In genomic region chr9:64272611-64273010, GRCm38 (mm10) we compare ENCODE assay signal across 9 mouse cellular contexts. TPM values are rescaled to one million over a fixed set of nuclear protein-coding genes. Genes with fewer than 3 reads are reported as not detected.
DNase-seq lines count a peak whose midpoint lies in the region; ATAC-seq lines count a peak whose summit lies in the region.
"Had no signal": no experiment of that assay in that cellular context is flagged by ENCODE, and none has a peak within 500 bp of the region (broad histone marks: within the 10 kb centered on the region; RNA-seq: fewer than 3 reads in every experiment).

No protein-coding gene starts in this region.

- H3K9me3 ChIP-seq in forebrain, embryonic 14.5 days (replicated peaks; ENCODE audit: control insufficient read depth, low read length): no peaks in the 10 kb centered on the region
- H3K9me3 ChIP-seq in forebrain, embryonic 16.5 days (ENCODE audit: control insufficient read depth, low read length): no peaks in the 10 kb centered on the region
- no peaks in the 10 kb centered on the region for H3K9me3 ChIP-seq in embryonic facial prominence, embryonic 10.5 days
- H3K9me3 ChIP-seq: stomach, embryonic 15.5 days had no signal

- no peak overlapping the region for H3K9ac ChIP-seq in forebrain, embryonic 14.5 days (ENCODE audit: low read length)
- H3K9ac ChIP-seq in forebrain, embryonic 16.5 days (replicated peaks; ENCODE audit: low read depth, low read length): no peak overlapping the region
- H3K9ac ChIP-seq: stomach, embryonic 15.5 days had no signal

- 47% methylated on average over 7 of the region's 7 CpGs for WGBS in forebrain, embryonic 14.5 days
- WGBS in forebrain, embryonic 16.5 days: 49% methylated on average over 7 of the region's 7 CpGs
- WGBS in embryonic facial prominence, embryonic 10.5 days: 46% methylated on average over 7 of the region's 7 CpGs

- DNase-seq in forebrain, embryonic 14.5 days (ENCODE audit: low spot score): peak; percentile 50
- DNase-seq in urinary bladder, postnatal 14 days (ENCODE audit: low spot score): peak; percentile 33
- DNase-seq in urinary bladder, postnatal 4 days (ENCODE audit: low spot score in 2 of 2): no peak
- DNase-seq in embryonic facial prominence, embryonic 10.5 days (ENCODE audit: low spot score): peak; percentile 60
- DNase-seq in kidney, postnatal 4 days: peak; percentile 76 to 79
- DNase-seq in lung, postnatal 14 days: peak; percentile 61
- DNase-seq in splenic B cell, adult 2 months (ENCODE audit: low read depth, low spot score): peak; percentile 77

- no peak overlapping the region for H3K4me2 ChIP-seq in forebrain, embryonic 14.5 days (ENCODE audit: low read length)
- no peak overlapping the region for H3K4me2 ChIP-seq in forebrain, embryonic 16.5 days (ENCODE audit: low read length)
- H3K4me2 ChIP-seq: stomach, embryonic 15.5 days had no signal

- no peaks in the 10 kb centered on the region for H3K27me3 ChIP-seq in forebrain, embryonic 14.5 days (replicated peaks; ENCODE audit: control insufficient read depth, insufficient read depth, low read length)
- no peaks in the 10 kb centered on the region for H3K27me3 ChIP-seq in forebrain, embryonic 16.5 days (replicated peaks; ENCODE audit: control insufficient read depth, insufficient read depth, low read length)
- H3K27me3 ChIP-seq in embryonic facial prominence, embryonic 10.5 days (replicated peaks; ENCODE audit: low read depth, poor library complexity, severe bottlenecking): no peaks in the 10 kb centered on the region
- H3K27me3 ChIP-seq in splenic B cell, adult 2 months (ENCODE audit: control insufficient read depth, insufficient read depth, low read length, poor library complexity, severe bottlenecking): no peaks in the 10 kb centered on the region
- H3K27me3 ChIP-seq: stomach, embryonic 15.5 days had no signal

- H3K4me1 ChIP-seq in forebrain, embryonic 14.5 days (ENCODE audit: control insufficient read depth, insufficient read depth, low read length): no peaks in the 10 kb centered on the region
- H3K4me1 ChIP-seq in forebrain, embryonic 16.5 days (replicated peaks; ENCODE audit: control insufficient read depth, insufficient read depth, low read length): no peaks in the 10 kb centered on the region
- no peaks in the 10 kb centered on the region for H3K4me1 ChIP-seq in embryonic facial prominence, embryonic 10.5 days
- H3K4me1 ChIP-seq: stomach, embryonic 15.5 days had no signal

- no peak for ATAC-seq in forebrain, embryonic 14.5 days
- no peak for ATAC-seq in forebrain, embryonic 16.5 days

- H3K4me3 ChIP-seq in forebrain, embryonic 14.5 days (ENCODE audit: low read depth, low read length): no peak overlapping the region
- no peak overlapping the region for H3K4me3 ChIP-seq in forebrain, embryonic 16.5 days (replicated peaks; ENCODE audit: low read length)
- H3K4me3 ChIP-seq in embryonic facial prominence, embryonic 10.5 days: no peak overlapping the region
- H3K4me3 ChIP-seq: stomach, embryonic 15.5 days had no signal

- no peaks in the 10 kb centered on the region for H3K36me3 ChIP-seq in forebrain, embryonic 14.5 days (ENCODE audit: control insufficient read depth, insufficient read depth, low read length)
- H3K36me3 ChIP-seq in forebrain, embryonic 16.5 days (ENCODE audit: control insufficient read depth, insufficient read depth): no peaks in the 10 kb centered on the region
- H3K36me3 ChIP-seq in embryonic facial prominence, embryonic 10.5 days (replicated peaks): no peaks in the 10 kb centered on the region
- H3K36me3 ChIP-seq in splenic B cell, adult 2 months (ENCODE audit: control insufficient read depth, insufficient read depth, low read length, poor library complexity, severe bottlenecking): no peaks in the 10 kb centered on the region
- H3K36me3 ChIP-seq: stomach, embryonic 15.5 days had no signal

- H3K27ac ChIP-seq in forebrain, embryonic 14.5 days (ENCODE audit: low read depth, low read length): no peak overlapping the region
- no peak overlapping the region for H3K27ac ChIP-seq in forebrain, embryonic 16.5 days (ENCODE audit: low read length)
- H3K27ac ChIP-seq in embryonic facial prominence, embryonic 10.5 days (replicated peaks): no peak overlapping the region
- H3K27ac ChIP-seq: stomach, embryonic 15.5 days had no signal

RNA-seq across cellular contexts. Expression of gene Tipin, which starts 8.8 kb away (rescaled TPM):
- polyA plus RNA-seq in forebrain, embryonic 14.5 days (2014; fragmentation: Nextera tagmentation; extraction: Ambion mirVana): 154 and 174 TPM in 2 replicates
- polyA plus RNA-seq in forebrain, embryonic 16.5 days (2015; fragmentation: Nextera tagmentation; extraction: Ambion mirVana): 106 and 120 TPM in 2 replicates
- 269 and 272 TPM in 2 replicates for polyA plus RNA-seq in embryonic facial prominence, embryonic 10.5 days (2016; fragmentation: Nextera tagmentation; extraction: Ambion mirVana)

RNA-seq across cellular contexts. Expression of gene Map2k1, which starts 19.2 kb away (rescaled TPM):
- 42.2 and 50.7 TPM in 2 replicates for polyA plus RNA-seq in forebrain, embryonic 14.5 days (2014; fragmentation: Nextera tagmentation; extraction: Ambion mirVana)
- polyA plus RNA-seq in forebrain, embryonic 16.5 days (2015; fragmentation: Nextera tagmentation; extraction: Ambion mirVana): 53.6 and 54.6 TPM in 2 replicates
- polyA plus RNA-seq in embryonic facial prominence, embryonic 10.5 days (2016; fragmentation: Nextera tagmentation; extraction: Ambion mirVana): 82.6 and 89.3 TPM in 2 replicates

RNA-seq across cellular contexts. Expression of gene Uchl4, which starts 37.6 kb away (rescaled TPM):
- 1.7 and 2.2 TPM in 2 replicates for polyA plus RNA-seq in forebrain, embryonic 14.5 days (2014; fragmentation: Nextera tagmentation; extraction: Ambion mirVana)
- polyA plus RNA-seq in forebrain, embryonic 16.5 days (2015; fragmentation: Nextera tagmentation; extraction: Ambion mirVana): 2.4 and 2.5 TPM in 2 replicates
- 3.9 and 4.4 TPM in 2 replicates for polyA plus RNA-seq in embryonic facial prominence, embryonic 10.5 days (2016; fragmentation: Nextera tagmentation; extraction: Ambion mirVana)

Comparison
In these comparisons a context has a peak if more than half of its experiments do, and no peak if none do; other contexts are left out.
1. DNase-seq: peak in forebrain, embryonic 14.5 days (single experiment), urinary bladder, postnatal 14 days (single experiment), embryonic facial prominence, embryonic 10.5 days (single experiment), kidney, postnatal 4 days (2 of 2), lung, postnatal 14 days (single experiment) and splenic B cell, adult 2 months (single experiment); none in urinary bladder, postnatal 4 days (0 of 2).